Mouse (Mus musculus) layer of hippocampus, postnatal 25 days (tissue): ENCODE results near the gene Trim21. TPM values are rescaled to one million over a fixed set of nuclear protein-coding genes. Genes with fewer than 3 reads are reported as not detected.

ENCODE experiments used
- DNase-seq, 2 experiments: peaks; one replicate each; pipeline ENCODE4 v3.0.0; 2022; ENCODE audit warnings: mixed read lengths in 2 of 2, low spot score in 1 of 2; ENCODE audit errors: extremely low spot score in 1 of 2
- total RNA-seq, 2 experiments: library from RNA; stranded (reverse); gene quantifications; 2 replicates each; pipeline ENCODE4 v1.2.3; 2021

The Trim21 gene
- total RNA-seq = 1 to 10 TPM; 2.1 to 3.6 TPM

DNA sequence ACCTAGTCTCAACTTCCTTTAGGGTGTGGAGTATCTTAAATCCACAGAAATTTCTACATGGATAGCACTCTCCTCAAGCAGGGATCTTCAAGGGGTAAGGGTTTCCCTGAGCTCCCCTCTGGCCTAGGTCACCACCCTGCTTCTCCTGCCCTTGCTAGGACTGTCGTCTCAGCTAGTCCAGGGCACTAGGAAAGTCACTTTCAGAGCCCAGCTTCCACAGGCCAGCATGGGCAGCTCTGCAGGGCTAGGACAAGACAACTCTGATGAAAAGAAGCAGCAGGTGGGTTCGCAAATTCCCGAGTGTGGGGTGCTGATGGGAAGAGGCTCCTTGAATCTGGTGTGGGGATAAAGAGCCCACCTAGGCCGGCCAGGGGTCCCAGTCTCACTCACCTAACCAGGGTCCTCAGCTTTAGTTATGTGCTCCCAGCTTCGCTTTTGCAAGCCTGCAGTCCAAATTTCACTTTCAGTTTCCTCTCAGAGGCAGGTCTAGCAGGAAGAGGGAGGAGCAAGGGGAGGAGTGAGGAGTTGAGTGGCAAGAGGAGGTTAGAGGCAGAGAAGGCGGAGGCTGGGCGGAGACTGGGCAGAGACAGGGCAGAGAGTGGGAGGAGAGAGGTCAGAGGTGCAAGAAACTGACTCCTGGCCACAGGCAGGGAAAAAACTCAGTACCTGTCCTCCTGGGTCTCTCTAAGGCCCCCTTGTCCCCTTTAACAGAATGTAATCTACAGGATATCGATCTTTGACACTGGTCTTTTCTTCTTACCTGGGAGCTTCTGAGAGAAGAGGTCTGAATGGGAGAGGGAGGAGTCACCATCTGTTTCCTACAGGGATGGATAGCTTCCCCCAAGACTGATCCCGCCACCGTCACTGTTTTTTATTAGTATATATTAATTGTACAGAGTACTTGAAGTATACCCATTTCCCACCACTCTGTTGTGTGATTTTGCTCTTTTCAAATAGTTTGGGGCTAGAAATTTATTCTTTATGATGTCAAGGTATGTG, at the start of gene Trim21:
Gene Trim21 (minus strand): TSS at position 488 of the 999 bp plus-strand sequence.
- DNase-seq = peak; percentile 13 to 33

DNA sequence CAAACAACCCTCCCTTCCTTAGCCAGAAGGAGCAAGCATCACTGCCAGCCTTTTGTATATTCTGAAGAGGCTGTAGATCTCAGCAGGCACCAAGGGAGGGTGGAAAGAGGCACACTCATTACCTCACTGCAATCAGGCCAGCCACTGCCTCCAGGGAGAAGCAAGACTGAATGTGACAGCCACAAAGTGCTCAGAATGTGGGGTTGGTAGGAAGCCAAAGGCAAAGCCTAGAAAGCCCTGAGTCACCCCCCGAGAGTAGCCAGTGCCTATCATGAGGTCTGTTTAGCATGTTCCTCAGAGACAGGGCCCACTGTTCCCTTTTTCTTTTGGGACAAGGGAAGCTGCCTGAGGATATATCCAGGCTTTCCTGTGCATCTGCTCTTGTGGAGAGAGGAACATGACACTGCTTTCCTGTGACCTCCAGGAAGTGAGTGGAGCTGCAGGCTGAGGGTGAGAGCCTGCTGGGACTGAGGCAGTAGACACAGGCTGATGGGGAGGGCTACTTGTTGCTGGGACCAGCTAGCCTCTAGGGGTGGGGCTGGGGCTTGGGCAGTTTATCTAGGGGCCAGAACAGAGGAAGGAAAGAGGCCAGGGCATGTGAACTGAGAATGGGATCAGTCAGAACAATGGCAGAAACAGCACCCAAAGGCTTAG, 32.2 kb upstream of the Trim21 start, which contains the start of gene Olfr552:
Gene Olfr552 (plus strand): TSS at position 393 of the 654 bp plus-strand sequence.
- DNase-seq = no peak

DNA sequence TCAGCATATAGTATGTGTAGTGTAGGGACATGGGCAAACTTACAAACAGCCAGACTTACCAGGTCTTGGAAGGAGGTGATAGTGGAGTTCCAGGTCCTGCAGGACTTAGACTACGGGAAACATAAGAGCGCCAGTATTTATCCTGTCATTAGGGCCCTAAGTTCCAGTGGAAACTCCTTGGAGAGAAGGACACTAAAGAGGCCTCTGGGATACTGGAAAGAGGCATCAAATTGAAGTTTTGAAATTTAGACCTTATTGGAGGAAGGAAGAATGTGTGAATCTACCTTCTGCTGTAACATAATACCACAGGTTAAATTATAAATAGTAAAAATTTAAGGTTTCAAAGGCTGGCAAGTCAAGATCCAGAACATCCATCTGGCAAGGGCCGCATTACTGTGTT, 26.5 kb upstream of the Trim21 start, which contains the start of gene Olfr551:
Gene Olfr551 (minus strand): TSS at position 101 of the 400 bp plus-strand sequence.
- DNase-seq = no peak

DNA sequence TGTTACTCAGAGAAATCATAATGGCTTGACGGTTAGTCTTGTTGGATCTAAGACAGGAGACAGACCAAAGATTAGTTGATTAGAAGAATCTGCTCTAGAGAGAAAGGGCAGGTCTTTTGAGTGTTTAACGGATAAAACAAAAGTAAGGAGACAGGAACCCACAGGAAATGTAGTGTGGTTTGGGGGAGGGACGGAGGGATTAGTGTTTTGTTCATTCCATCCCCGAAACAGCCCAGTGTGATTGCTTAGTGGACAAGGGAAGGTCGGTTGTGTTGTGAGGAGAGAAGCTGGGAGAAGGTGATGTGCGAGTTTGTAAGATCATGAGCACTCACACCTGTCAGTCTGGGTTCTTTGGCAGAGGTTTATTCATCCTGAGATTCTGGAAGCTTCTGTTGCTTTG, 10.7 kb upstream of the Trim21 start:
- no peak for DNase-seq

DNA sequence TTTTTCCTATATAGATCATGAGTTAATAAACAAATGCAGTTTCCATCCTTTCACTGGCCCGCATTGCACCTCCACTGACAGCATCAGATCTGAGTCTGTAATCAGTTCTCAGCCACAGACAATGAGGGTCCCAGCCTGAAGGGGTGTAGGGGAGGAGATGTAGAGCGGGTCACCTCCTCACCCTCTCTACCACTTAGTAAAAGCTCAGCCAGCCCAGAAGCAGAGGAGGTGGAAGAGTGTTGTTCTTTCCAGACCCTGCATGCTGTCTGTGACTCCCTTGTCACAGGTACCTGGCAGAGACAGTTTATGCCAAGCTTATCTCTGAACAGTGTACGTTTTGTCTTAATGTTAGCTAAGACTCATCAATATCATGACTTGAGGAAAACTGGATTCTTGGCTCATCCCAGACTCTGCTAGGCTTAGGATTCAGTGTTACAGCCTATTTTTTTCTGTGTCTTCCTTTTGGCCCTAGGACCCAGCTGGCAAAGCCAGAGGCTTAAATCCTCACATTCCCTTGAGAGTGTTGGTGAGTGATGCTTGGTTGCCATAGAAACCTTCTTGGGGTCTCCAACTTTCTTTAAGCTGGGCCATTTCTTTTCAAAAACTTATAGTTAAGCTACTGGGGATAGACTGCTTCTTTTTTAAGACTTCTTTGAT, 8.0 kb upstream of the Trim21 start:
- DNase-seq = no peak

DNA sequence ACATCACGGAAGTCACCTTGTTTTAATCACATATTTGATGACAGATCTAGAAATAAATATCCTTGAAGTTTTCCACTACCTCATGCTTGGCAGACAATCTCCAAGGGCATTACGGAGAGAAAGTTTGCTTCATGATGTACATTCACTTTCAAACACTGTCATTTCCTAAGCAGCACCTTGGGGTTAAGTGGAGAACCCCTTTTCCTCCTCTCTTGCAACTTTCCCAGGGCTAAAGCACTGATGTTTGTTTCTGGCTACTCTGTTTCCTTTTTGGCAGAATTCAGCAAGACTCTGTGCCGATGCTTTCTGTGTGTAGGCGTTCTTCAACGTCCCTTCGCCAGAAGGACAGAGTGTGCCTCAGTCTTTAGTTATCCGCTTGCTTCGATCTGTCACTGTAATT, 5.9 kb upstream of the Trim21 start, which contains the start of gene Olfr550:
Gene Olfr550 (plus strand): TSS at position 301 of the 400 bp plus-strand sequence.
- no peak for DNase-seq

DNA sequence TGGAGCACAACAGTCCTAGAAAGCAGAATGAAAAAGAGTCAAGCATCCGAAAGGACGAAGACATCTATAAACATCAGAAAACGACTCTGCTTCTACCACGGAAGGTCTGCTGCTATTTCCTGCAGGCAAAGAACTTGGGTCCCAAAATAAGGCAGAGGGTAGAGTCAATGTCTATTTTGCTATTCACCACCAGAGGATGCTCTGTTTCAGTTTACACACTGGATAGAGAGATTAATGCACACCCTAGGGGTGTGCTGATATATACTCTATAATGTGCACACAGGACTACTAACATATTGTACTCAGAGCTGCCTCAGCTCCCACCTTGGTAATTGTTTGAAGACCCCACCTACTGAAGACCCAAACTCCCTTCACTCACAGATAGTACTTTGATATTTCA, 933 bp upstream of the Trim21 start:
- DNase-seq = no peak

DNA sequence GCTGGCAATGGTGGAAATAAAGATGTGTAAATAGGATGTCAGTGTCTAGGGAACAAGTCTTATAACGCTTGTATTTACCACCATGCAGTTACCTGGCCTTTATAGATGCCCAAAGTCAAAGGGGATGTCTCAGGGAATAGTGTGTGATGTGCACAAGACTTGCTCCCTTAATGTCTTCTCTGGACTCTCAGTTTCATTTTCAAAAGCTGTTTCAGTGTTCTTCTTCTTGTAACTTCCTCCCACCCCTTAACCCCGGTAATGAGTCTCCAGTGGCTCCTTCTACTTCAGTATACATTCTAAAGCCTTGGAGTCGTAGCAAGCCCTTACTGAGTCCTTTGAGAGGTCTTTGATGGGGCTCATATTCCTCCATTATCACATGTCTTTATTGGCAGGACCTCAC, 12.0 kb downstream of the Trim21 start:
- no peak for DNase-seq

DNA sequence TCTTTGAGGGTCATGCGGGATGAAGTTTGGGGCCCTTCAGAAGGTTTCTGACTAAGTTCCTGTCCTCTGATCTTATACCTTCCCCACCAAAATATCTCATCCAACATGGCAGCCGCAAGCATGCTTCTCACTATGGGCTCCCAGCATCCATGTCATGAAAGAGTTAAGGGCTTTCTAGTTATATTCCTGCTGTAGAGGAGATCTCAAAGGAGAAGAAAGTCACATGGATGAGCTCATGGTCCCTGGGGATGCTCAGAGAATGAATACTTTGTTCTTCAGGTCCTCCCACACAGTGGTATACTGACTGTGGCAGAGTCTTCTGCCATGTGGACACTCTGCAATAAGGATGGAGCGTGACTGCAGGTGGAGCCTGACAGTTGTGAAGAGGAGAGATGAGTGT, 15.7 kb downstream of the Trim21 start, which contains the start of gene Olfr549:
Gene Olfr549 (plus strand): TSS at position 301 of the 400 bp plus-strand sequence.
- no peak for DNase-seq

DNA sequence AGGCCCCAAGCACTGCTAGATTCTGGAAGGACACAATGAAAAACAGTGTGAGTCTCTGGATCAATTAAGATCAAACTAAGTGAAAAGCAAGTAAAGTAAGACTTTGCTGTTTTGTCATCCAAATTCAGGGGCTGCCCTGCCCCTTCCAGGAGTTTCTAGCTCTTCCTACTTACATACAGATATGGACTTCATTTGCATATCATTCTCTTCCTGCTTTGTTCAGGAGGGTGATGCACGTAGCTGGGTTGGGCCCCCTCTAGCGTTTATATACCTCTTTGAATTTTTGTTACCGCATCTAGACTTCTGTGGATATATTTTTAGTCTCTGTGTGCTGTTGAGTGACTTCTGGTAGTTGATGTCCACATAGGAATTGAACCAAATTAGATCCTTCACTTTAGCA, 24.0 kb downstream of the Trim21 start:
- no peak for DNase-seq

DNA sequence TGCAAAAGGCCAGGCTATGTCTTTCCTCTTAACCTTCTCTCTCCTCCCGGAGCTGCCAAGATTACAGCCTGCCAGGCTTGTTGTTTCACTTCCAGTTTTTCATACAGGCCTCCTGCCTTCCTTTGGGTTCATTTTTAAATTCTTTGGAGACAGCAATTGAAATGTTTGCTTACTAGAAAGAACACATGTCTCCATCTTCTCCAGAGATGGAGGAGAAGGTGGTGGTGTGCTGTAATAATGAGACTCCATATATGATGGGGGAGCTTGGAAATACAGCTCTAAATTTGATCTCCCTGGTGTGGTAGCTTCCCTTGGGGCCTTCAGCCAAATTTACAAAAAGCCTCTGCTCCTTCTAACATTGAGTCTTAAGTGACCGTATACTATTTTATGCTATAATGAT, 24.7 kb downstream of the Trim21 start, which contains the start of gene Olfr548-ps1:
Gene Olfr548-ps1 (plus strand): TSS at position 301 of the 400 bp plus-strand sequence.
- no peak for DNase-seq

DNA sequence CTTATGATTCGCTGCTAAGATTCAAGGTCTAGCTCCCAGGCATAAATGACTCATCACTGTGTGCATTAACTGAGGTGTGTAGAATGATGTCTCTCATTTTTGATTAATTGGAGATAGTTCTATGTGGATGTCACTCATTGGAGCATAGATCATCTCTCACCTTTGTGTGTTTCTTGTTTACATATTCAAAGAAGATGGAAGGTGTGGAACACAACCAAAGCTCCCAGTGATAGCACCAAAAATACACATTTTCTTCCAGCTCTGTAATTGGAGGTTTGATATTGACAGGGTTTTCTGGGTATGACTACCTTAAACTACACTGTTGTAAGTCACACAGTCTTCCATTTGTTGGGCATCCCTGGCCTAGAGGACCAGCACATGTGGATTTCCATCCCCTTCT, 30.8 kb downstream of the Trim21 start, which contains the start of gene Olfr547:
Gene Olfr547 (plus strand): TSS at position 301 of the 400 bp plus-strand sequence.
- DNase-seq = no peak

DNA sequence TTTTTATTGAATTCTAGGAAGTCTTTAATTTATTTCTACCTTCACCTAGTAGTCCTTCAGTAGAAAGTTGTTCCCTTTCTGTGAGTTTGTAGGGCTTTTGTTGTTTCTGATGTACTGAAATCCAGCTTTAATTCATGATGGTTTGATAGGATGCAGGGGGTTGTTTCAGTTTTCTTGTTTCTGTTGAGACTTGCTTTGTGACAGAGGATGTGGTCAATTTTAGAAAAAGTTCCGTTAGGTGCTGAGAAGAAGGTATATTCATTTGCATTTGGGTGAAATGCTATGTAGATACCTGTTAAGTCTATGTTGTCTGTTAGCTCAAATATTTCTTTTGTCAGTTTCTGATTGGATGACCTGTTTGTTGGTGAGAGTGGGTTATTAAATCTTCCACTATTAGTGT, 36.2 kb downstream of the Trim21 start:
- no peak for DNase-seq

DNA sequence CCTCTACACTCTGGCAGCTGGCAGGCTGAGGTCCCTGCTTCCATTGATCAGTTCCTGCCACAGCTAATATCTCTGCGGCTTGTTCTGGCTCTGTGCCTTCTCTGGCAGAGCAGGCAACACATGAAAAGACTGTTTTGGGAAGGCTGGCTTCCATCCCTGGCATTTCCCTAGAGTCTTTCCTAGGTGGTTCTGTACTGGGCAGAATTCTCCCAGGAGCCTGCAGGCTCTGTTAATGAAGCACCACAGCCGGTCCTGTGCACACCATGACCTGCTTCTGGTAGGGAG, 48.3 kb downstream of the Trim21 start:
- peak in 1 of 2 experiments; percentile 24 for DNase-seq

DNA sequence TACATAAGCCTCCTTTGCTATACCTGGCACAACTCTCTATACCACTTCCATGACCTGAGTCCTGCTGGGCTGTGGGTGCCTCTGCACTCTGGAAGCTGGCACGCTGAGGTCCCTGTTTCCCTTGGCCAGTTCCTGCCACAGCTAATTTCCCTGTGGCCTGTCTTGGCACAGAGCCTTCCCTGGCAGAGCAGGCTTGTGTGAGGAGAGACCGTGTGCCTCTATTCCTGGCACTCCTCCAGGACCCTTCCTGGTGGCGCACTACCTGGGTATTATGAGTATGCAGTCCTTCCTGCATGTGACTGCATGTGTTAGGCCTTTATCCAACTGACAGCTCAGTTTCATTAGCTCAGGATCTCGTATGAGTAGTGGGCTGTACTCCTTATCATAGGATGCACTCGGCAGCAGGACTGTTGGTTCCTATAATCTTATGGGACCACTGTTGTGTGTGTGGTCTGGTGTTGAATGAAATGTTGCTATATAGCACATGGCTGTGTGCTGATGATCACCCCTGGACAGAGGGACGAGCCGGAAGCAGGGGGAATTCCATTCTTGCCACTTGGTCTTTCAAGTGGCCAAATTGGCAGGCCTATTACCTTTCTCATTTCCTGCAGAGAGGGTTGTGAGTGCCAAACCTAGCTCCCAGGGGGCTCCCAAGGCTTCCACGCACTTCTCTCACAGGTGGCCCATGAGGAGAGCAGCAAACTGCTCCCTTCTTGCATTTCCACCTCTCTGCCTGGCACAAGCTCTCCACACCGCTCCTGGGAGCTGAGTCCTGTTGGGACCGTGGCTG, 48.8 kb downstream of the Trim21 start:
- no peak for DNase-seq

DNA sequence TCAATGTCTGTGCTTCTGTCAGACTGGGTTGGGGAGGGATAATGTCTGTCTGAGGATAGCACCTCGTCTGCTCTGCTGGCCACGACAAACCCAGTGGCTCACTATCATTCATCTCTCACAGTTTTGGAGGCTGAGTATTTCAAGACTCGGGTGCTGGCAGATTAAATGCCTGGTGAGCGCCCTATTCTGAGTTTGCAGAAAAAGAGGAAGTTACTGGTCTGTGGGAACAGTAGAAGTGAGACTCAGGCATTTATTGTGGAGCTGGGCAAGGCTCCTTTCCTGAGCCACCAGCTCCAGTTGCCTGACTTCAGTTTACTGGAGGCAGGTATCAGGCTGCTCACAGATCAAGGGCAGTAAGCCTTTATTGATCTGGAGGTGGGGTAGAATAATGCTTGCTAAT, 51.1 kb downstream of the Trim21 start:
- no peak for DNase-seq

DNA sequence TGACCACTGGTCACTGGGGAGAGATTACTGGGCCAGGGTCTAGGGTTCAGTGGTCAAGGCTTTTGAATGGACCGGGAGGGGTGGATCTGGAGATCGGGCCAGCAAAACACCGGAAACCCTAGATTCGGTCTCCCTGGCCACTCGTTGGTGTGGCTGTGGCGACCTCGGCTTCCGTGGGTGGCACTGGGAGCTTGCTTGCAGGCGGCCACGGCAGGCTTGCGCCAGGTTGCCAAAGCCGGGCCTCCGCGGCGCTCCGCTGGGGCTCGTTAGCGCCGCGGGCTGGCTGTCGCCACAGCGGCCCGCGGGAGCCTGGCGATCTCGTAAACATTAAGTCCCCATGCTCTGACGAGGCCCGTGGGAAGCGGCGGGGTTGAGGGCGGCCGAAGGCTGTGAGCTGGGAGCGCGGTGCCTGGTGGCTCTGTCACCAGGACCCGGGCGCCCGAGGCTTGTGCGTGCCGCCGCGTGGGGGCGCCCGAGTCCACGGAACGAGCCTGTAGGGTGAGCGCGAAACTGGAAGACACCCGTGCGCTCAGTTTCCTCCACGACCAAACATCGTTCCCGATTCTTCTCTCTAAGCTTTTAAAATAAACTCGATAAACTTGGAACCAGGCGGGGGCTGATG, 52.4 kb downstream of the Trim21 start:
- DNase-seq = peak; percentile 91 to 98

DNA sequence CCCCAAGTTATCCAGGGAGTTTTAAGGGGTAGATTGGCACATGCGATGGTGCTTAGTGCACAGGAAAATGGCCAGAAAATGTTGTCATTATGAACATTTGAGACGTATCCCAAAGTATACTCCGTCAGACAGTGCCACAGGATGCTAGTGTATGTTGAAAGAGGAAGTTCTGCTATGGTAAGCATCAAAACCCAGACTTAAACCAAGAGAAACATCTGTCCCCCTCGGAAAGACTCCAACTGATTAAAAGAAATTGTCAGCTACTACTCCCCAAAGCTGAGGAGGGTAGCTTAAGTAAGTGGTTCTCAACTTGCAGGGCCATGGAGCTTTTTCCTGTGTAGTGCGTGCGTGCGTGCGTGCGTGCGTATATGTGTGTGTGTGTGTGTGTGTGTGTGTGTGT, 53.4 kb downstream of the Trim21 start:
- no peak for DNase-seq

DNA sequence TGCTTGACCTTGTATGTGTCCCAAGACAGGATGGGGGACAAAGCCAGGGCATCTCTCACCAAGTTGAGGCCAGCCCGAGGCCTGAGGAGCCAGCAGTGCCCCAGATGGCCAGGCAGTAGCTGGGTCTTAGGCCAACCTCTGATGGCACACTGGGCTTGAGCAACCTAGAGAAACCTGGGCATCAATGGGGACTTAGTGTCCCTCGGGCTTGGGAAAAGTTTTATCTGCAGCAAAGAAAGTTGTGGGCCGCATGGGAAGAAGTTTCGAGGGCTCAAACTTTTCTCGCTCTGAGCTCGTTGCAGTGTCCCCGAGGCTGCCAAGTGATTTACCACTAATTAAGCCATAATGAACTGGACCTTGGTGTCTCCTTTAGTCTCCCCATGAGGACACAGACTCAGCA, 55.6 kb downstream of the Trim21 start:
- DNase-seq = no peak
